Mouse (Mus musculus) small intestine, adult 2 months (tissue): ENCODE results near the gene Trappc11.

Source experiments
- CTCF ChIP-seq: fragments of 200-500 bp; IDR thresholded peaks from 2 replicates; pipeline ENCODE4 v1.5.1; 2012; ENCODE audit warnings: low read depth, mild to moderate bottlenecking, control low read depth, inconsistent platforms, low read length, moderate library complexity, mixed read lengths; ENCODE audit not compliant: insufficient replicate concordance, insufficient read length; ENCODE audit errors: extremely low read depth
- POLR2A ChIP-seq: fragments of 200-500 bp; IDR thresholded peaks from 2 replicates; pipeline ENCODE4 v1.6.1; 2012; ENCODE audit warnings: low read depth, mild to moderate bottlenecking, control low read depth, inconsistent platforms, low read length, moderate library complexity

DNA sequence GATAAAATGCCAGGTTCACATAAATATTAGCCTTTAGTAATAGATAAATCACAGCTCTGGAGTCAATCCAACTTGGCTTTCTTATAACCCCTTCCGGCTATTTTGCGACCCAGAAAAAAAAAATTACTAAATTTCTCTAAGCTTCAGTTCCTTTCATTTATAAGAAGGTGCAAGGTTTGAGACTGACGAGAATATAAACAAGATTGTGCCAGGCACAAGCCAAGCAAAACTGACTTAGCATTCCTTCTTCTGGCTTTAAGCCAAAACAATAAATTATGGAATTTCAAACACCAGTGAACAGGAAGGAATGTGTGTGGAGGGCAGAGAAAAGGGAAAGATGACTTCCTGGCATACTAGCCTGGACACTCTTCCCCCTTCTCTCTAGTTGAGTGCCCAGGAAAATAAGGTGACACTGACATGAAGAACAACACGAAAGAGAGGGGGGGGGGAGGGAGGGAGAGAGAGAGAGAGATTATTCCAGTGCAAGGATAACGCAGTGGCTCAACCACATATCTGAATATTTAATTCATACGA is 74.0 kb downstream of the Trappc11 start:
- TF ChIP-seq CTCF, result no peak
- TF ChIP-seq POLR2A, result no peak
